Mouse (Mus musculus) erythroblast, embryonic 14.5 days (primary cell): ENCODE results near the gene 2610507B11Rik.

ENCODE experiments used
- GATA1 ChIP-seq: IDR thresholded peaks from 2 replicates; pipeline ENCODE4 v1.6.1; 2012; ENCODE audit warnings: low read length, inconsistent platforms, mixed read lengths
- TAL1 ChIP-seq: IDR thresholded peaks from 3 replicates; pipeline ENCODE4 v1.6.1; 2012; ENCODE audit warnings: low read length, inconsistent platforms, mixed read lengths

DNA sequence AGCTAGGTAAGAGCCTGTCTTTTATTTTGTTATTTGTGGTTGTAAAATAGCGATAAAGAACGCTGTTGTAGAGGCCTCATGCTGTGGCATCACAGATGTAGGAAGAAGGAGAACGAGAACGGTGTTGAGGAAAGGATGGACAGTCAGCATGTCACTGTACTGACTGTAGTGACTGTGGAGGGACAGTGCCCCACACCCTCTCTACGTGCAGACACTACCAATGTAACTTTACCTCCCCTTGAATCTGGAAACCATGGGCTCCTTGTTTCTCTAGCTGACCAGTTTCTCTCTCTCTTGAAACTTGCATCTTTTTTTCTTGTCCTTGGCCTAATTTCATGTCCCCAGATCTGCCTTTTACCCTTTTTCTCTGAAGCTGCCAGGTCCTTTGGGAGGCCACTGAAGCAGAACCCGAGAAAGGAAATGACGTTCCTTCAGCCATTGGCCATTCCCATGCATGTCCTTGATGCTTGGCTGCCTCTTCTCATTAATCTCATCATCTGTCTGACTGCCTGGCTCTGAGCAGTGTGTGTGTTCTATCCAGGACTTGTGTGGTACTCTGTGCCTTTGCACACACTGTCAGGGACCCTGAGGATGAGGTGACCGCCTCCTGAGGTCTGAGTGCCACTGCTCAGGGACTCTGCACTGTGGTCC, 49.4 kb downstream of the 2610507B11Rik start:
- TF ChIP-seq GATA1 (no peak), TAL1 (no peak)
